Mouse (Mus musculus): ENCODE data around the gene Cd82. TPM values are rescaled to one million over a fixed set of nuclear protein-coding genes. Genes with fewer than 3 reads are reported as not detected.

Gene Cd82
- total RNA-seq, 4 experiments from 2014 or later = 22.9 to 31.8 (median 25.6) TPM

DNA sequence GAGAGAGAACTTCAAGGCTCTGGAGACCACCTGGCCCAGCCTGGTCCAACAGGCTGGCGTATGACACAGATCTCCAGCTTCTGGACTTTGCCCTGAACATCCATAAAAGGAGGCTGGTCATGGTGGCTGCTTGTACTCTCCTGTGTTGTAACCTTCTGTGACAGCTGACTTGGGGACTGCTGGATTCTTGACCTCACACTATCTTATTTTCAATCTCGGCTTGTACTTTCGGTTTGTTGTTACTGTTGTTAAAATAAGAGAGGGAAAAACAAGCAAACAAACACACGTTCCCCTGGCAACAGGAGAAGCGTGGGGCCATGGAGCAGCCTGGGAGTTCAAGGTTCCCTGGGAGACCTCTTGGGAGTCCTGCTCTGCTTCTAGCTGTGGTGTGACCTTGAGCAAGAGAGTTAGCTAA lies 17.7 kb downstream of the Cd82 start:
- DNase-seq (ENCODE audit: low spot score in 2 of 2) = no peak

DNA sequence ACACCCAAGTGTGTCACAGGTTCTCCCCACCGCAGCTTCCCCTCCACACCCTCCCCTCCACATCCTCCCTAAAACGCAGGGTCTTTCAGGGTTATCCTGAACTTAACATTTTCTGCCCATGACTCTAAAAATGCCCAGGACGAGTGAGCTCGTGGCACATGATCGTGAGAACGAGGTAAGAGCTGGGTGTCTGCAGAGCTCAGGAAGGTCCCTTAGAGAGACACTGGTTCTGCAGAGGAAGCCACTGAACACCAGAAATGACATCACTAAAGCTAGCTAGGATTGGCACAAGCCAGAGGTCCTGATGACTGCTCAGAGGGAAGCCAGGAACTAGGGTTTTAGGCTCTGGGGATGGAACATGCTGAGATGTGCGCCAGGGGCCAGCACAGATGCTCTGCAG lies 18.7 kb downstream of the Cd82 start:
- DNase-seq (ENCODE audit: low spot score in 2 of 2) = no peak

DNA sequence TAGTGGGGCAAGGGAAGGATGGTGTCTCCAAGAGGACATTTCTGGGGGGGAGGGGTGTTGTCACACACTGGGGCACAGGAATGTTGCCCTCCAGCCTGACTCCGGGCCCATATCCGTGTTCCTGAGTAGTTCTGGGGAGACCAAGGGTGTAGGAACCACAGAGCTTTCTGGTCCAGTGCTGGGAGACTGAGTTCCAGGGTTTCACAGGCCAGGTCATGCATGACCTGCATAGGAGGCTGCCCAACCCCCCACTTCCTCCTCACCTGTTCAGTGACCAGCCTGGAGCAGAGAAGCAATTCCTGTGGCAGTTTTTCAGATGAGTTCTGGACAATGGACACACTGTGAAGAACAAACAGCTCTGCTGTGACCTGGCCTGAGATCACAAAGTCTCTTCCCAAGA lies 19.8 kb downstream of the Cd82 start:
- DNase-seq (ENCODE audit: low spot score in 2 of 2) = no peak

DNA sequence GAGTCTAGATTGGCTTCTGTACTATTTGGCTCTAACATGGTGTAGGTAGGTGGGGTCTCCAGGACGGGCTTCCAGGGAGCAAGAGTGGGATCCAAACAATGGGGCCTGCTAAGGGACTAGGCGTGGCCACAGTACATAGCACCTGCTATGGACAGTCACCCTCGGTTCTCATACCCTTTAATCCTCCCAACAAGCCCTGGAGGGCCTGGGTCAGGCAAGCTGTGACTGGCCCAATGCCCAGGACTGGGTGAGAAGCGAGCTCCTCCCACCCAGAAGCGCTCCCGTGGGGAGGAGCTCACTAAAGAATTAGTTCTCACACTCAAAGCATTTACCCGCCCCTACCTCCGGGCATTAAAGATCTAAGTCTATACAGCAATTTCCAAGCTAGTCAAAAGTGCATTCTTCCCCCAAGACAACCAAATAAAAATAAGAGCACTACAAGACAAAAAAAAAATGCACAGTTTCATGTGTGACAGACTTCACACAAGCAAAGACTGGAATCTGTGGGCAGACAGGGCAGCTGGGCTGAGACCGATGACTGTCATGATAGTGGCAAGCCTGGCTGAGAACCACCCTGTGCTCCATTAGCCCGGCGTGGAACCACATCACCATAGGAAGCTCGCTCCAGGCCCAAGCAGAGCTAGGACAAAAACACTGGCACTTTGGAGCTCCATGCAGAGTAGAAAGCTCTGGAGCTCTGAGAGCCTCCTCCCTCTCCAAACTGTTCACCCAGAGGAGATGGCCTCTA lies 23.0 kb downstream of the Cd82 start:
- no peak for DNase-seq (ENCODE audit: low spot score in 2 of 2)

DNA sequence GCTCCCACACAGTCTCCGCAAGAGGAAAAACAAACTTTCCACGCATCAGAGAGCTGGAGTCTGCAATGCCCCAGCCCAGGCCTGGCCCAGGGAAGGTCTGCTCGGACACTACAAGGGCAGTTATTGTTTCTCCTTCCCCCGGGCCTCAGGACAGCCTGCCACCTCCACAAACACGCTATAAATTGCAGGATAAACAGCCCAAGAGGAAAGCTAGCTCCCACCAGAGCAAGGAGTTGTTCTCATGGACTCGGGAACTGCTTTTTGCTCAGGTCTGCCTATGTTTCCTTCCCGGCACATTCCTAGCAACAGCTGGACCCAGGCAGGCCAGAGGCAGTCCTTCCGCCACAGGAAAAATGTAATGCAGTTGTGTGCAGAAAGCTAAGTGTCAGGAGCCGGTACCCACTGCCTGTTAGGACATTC lies 23.6 kb downstream of the Cd82 start:
- DNase-seq (ENCODE audit: low spot score in 2 of 2) = no peak

DNA sequence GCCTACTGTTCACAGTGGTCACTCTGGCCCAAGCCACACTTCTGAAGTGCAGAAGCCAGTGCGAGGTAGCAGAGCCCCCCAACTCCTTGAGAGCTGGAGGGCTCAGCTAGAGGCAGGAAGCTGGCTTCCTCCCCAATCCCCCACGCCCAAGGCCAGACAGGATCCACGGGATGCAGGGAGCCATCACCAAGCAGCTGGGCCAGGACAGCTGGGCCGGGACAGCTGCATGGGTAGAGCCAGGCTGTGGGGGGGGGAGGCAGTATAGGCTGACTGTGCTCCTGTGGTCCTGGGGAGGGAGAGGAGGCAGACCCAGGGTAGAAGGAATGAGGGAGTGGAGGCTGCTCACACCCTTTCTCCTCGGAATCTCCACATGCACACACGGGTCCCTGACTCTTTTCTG lies 24.6 kb downstream of the Cd82 start:
- DNase-seq (ENCODE audit: low spot score in 2 of 2) = no peak

DNA sequence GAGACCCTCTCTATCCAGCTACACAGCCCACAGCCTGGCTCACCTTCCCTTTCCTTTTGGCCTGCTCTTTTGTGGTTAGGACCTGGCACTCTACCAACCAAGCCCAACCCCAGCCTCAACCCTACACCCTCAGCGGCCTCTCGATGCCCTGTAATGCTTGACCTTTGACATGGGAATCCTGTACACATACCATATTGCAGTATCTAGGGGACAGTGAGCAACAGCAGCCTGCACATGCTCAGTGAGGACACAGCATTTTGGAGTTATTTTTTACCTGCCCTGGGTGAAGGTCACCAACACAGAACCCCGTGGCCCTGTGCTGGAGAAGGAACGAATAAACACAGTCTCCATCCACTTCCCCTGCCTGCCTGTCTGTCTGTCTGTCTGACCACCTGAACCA lies 27.4 kb downstream of the Cd82 start:
- no peak for DNase-seq (ENCODE audit: low spot score in 2 of 2)

DNA sequence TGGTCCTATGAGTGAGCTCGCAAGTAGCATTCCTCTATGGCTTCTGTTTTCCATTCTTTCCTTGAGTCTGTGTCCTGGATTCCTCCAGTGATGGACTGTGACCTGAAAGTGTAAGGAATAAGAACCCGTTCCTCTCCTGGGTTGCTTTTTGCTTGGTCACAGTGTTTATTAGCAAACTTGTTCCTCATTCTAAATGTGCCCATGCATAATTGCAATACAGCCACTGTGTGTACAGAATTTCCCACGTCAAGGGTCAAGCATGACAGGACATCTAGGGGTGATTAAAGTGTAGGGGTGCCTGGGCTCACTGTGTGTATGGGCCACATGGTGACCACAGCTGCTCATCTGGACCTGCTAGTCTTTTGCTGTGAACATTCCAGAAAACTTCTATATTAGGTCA lies 28.0 kb downstream of the Cd82 start:
- no peak for DNase-seq (ENCODE audit: low spot score in 2 of 2)

DNA sequence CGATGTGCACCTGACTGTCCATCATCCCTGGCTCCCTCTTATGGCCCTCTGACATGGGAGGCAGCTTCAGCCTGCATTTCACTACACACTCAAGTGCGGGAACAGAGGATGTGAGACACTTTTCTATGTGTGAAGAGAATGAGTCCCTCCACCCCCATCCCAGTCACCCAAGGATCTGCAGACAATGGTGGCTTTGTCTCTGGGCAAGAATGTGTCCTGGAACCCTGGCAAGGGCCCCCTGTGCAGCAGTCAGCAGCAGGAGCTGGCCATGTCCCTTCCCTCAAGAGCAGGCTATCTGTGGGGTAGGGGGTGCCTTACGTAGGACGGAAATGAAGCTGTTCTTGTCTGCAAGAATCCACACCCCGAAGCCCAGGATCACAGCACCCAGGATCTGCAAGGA lies 29.4 kb downstream of the Cd82 start:
- DNase-seq (ENCODE audit: low spot score in 2 of 2) = no peak

DNA sequence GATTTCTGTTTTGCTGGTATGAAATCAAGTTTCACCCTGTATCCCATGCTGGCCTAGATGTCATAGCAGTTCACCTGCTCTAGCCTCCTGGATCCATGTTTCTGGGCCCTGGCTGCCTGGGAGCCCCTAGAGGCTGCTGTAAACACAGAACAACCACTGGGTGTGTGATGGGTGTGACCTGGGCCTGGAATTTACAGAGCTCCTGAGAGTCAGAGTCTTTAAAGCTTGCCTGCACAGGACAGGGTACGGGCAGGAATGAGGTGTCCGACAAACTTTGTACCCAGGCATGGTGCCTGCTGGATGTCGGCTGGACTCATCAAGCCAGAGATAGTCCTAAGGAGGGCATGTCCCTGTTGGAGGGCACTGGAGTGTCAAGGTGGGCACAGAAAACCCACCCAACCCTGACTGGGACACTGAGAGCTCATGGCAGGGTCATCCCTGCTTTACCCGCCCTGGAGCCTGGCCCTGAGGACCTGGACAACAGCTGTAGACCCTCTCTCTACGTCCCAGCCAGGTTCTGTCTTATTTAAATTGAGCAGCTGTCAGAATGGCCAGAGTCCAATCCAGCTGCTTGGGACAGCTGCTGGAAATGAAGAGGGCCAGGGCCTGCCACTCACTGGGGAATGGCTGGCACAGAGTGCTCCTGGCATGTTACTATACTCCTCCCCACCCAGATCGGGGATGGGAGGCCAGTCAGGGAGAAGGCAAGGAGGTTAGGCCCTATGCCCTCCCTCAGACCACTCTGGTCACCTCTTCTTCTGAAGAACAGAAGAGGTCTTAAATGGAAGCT lies 30.1 kb downstream of the Cd82 start:
- peak in 1 of 2 experiments; percentile 36 for DNase-seq (ENCODE audit: low spot score in 2 of 2)

DNA sequence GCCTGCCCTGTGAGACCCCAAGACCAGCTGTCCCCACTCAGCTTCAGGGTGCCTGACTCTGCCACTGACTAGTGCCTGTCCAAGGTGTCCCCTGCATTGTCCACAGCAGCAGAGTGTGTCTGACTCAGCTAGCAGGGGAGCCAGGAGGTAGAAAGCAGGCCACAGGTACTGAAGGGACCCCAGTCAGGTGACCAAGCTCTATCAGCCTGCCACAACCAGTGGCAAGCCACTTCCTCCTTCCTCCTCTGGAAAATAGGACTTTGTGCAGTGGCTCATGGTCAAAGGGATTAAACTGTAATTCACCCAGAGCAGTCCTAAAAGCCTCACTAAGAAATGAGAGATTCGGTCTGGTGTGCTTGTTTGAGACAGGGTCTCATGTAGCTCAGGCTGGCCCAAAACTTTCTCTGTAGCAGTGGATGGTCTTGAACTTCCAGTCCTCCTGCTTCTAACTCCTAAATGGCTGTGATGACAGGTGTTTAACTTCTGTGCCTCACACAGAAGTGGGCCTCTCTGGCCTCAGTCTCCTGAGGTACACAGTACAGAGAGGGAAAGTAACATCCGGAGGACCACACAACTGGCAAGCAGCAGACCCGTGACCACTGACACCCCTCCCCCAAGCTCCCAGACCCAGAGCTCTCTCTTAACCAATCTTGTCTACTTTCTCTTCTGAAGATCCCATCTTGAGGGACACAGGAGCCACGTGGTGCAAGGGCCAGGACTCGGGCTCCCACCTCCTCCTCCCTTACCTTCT lies 31.2 kb downstream of the Cd82 start:
- no peak for DNase-seq (ENCODE audit: low spot score in 2 of 2)

DNA sequence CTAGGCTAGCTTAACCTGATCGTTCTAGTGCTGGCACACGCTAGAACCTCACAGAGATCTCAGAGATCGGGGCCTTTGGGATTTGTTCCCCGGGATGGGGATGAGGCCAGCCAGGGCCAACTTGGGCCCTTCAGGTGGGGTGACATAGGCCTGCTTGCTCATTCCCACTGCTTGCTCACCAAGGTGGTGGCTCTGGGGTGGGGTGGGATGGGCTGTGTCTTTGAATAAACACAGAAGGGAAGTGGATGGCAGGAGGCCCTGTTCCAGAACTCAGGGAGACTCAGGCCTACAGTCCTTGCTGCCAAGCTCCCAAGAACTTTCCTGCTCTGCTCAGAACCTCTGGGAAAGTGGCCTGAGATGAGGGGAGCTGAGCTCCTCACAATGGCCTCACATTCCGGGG lies 31.9 kb downstream of the Cd82 start:
- no peak for DNase-seq (ENCODE audit: low spot score in 2 of 2)

DNA sequence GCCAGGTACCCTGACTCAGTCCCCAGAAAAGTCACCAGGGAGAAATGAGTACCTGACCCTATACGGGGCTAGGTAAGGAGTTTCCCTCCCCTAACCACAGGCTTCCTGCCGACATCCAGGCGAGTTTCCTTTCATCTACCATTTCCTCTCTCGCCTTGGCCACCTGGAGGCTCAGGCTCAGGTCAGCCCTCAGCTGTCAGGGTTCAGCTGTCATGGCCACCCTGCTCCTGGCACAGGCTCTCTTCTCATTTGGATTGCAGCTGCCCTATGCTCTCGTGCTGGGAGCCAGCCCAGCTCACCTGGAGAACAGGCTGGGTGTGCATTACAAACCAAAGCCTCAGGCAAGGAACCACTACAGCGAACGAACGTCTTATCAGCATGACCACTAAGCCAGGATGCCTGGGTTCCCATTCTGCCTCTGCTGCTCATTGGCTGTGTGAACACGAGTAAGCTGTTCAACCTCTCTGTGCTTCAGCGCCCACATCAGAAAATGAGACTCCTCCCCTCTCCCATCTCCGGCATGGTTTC lies 34.9 kb downstream of the Cd82 start:
- no peak for DNase-seq (ENCODE audit: low spot score in 2 of 2)

DNA sequence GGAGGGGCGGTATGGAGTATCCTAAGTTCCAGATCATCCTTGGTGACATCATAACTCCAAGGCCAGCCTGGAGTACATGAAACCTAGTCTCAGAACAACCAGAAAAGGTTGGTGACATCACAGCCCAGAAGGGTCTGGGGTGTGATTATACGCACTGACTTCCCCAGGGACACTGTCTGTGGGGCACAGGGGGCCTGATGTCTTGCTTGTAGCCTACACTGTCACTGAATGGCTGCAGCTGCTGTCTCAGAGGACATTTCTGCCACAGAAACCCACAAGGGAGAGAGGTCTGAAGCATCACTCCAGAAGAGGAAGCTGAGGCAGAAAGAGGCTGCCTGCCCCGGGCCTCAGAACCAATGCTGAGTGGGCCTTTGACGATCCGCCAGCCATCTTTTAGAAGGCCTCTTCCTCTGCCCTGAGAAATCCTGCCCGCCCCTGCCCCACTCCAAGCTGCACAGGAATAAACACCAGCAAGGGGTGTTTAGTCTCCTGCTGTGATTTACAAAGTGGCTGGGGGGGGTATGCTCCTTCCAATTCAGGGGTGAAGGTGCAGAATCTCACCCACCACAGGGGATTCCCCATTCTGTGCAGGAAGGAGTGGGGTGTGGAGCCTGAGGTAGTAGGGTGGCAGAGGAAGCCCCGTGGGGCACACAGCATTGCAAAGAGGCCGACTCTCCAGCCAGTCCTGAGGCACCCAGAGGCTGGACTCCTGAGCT lies 35.8 kb downstream of the Cd82 start:
- no peak for DNase-seq (ENCODE audit: low spot score in 2 of 2)

DNA sequence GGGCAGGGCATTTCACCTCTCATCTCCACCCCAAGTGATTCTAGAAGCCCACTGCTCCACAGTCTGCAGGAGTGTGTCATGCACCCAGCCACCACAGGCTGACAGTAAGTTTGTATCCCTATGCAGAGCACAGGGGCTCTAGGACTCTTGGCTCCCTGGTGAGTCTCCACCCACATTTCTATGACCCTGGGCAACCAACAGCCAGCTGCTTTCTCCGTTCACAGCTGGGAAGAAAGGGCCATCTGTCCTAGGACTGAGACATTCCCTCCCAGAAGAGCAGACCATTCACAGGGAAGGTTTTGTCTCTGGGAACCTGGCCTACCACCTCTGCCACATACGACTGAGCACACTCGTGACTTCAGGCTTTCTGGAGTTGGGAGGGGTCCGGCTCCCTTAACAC lies 37.1 kb downstream of the Cd82 start:
- no peak for DNase-seq (ENCODE audit: low spot score in 2 of 2)

DNA sequence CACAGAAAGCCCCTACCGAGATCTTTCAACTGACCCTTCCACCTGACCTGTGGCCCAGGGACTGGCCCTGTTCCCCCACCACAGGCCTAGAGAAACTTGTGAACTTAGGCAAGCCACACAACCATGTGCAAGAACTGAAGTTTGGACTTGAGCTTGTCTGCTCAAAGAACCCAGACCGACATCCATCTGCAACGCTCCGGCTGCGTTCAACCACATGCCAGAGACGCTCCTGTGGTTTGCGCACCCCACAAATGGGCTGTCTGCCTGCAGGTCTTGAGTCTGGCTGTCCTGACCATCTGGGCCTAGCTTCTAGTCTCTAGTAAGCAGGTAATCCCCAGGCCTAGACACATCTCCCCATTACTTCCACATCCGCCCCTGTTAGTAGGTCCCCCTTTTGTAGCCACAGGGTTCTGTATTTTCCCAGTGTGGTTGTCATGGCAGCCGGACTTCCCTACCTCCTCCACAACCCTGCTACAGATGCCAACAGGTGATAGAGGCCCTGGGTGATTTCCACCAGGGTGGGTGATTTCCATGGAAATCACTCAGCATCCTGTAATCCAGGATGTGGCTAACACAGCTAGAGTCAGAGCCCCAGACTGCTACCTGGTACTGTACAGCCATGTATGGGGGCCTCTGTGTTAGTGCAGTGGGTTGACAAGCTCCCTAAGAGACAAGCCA lies 38.5 kb downstream of the Cd82 start:
- no peak for DNase-seq (ENCODE audit: low spot score in 2 of 2)

DNA sequence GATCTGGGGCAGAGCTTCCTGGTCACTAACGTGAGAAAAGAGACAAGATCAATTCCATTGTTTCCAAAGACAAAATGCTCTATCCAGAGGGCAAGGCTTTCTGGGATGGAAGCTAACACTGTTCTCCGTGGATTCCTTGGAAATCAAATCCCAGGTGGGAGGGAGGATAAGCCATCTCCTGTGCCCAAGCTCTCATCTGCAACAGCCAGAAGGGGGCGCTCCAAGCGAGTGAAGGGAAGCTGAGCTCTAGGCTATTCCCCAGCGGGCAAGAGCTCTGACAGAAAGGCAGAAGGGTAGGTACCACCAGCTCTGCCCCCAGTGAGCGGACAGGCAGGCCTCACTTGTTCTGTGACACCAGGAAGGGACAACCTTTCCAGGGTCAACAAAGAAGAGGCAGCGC lies 41.6 kb downstream of the Cd82 start:
- DNase-seq (ENCODE audit: low spot score in 2 of 2) = peak; percentile 39 to 65

DNA sequence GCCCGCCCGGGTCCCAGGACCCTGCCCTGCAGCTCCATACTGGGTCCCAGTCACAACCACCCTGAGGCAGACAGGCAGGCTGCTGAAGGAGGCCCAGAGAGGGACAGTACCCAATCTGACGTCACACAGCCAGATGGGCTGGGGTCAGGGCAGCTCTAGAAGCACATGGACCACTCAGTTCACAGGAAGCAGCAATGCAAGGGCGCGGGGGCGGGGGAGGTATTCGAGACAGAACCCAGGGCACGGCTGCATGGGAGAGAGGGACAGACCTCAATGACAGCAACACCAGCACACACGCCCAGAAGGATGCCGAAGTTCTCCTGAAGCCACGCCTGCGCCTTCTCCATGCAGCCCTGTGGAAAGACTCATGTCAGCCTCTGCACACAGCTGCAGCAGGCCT lies 43.0 kb downstream of the Cd82 start:
- DNase-seq (ENCODE audit: low spot score in 2 of 2) = no peak

DNA sequence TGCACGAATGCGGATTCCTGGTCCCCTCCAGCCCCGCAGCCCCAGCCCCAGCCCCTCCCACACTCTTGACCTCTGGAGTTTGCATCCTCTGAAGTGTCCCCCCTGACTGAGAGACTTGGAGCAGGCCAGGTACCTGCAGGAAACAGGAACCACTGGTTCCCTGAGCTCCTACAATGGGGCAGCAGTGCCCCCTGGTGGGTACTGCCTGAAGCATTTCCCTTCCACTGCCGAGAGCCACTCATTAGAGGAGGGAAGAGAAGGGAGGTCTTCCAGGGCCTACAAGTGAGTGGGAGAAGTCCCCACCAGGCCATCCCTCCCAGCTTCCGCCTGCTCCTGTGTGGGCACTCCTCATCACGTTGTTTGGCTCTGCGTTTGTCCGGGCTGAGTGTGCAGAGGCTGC lies 44.5 kb downstream of the Cd82 start:
- DNase-seq (ENCODE audit: low spot score in 2 of 2) = peak; percentile 27 to 77

DNA sequence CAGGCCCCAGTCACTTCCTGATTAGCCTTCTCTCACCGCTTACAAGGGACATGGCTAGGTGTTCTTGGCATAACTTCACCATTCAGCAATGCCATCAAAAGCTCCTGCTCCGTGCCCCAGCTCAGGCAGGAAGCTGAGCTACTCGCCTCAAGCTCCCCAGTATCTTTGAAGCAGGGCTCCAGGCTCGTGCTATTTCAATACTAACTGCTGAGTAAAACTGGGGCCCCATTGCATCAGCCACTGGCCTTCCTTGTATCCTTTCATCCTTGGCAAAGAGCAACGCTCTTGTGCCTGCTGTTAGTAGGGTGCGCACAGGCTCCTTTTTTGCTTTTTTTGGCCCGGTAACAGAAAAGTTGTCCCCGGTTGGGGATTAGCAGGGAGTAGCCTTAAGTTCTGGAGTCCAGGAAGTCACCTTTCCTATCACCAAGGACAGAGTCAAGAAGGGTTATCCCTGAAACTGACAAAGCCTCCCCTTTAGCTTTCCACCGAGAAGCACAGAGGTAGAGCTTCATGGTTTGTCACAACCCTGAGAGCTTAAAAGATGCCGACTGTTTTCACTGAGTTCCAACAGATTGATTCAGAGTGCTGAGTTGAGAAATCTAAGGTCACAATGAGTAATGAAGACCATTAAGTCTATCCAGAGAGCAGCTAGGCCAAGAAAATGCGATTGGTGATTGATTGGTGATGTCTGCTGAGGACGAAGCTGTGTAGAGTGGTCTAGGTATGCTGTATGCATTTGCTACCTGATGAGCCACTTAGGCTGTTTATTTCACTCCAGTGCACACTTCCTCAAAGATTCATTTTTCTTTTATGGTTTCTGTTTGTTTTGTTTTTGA lies 45.8 kb downstream of the Cd82 start:
- DNase-seq (ENCODE audit: low spot score in 2 of 2) = no peak

Data from left cerebral cortex, adult 8-10 months (tissue).